Mouse (Mus musculus) ES-Bruce4 (cell line): ENCODE data around the gene Mkrn1. TPM values are rescaled to one million over a fixed set of nuclear protein-coding genes. Genes with fewer than 3 reads are reported as not detected.
"Not testable (repeated sequence)": the region's sequence is repeated elsewhere in the genome, so short reads cannot be mapped to it uniquely, and the experiment has no call there.

Experiments used
- H3K27ac ChIP-seq: 2 replicates; pipeline ENCODE4 v1.5.1; 2012; ENCODE audit warnings: low read length, inconsistent platforms; ENCODE audit not compliant: insufficient read depth
- H3K27me3 ChIP-seq: 2 replicates; pipeline ENCODE4 v1.6.1; 2012; ENCODE audit warnings: mild to moderate bottlenecking, low read length, inconsistent platforms; ENCODE audit not compliant: control insufficient read depth, poor library complexity, insufficient read depth, severe bottlenecking
- H3K36me3 ChIP-seq: 2 replicates; pipeline ENCODE4 v1.6.1; 2012; ENCODE audit warnings: inconsistent platforms, mild to moderate bottlenecking, low read length, moderate library complexity; ENCODE audit not compliant: control insufficient read depth, poor library complexity, insufficient read depth, severe bottlenecking
- H3K4me1 ChIP-seq: one replicate; pipeline ENCODE4 v1.8.1; 2011; ENCODE audit warnings: low read length; ENCODE audit not compliant: control insufficient read depth, insufficient read depth
- H3K4me3 ChIP-seq: 2 replicates; pipeline ENCODE4 v1.5.1; 2011; ENCODE audit warnings: low read depth, mild to moderate bottlenecking, low read length
- H3K9ac ChIP-seq: 2 replicates; pipeline ENCODE4 v1.6.1; 2012; ENCODE audit warnings: low read depth, mild to moderate bottlenecking, inconsistent platforms; ENCODE audit not compliant: poor library complexity, severe bottlenecking
- H3K9me3 ChIP-seq: replicated peaks from 2 replicates; pipeline ENCODE4 v1.6.1; 2012; ENCODE audit warnings: mild to moderate bottlenecking, low read length, inconsistent platforms; ENCODE audit not compliant: control insufficient read depth, poor library complexity, insufficient read depth, severe bottlenecking
- CTCF ChIP-seq: IDR thresholded peaks from one replicate; pipeline ENCODE4 v1.8.1; 2011; ENCODE audit warnings: low read depth, low read length
- EP300 ChIP-seq: IDR thresholded peaks from 2 replicates; pipeline ENCODE4 v1.6.1; 2011; ENCODE audit warnings: low read depth, low read length; ENCODE audit not compliant: insufficient read depth
- POLR2A ChIP-seq: IDR thresholded peaks from one replicate; pipeline ENCODE4 v1.8.1; 2011; ENCODE audit warnings: low read length; ENCODE audit not compliant: insufficient read depth
- polyA plus RNA-seq: library from polyadenylated mRNA; stranded (reverse); fragments of >200 nt; gene quantifications from 2 replicates; pipeline ENCODE4 v1.2.4, GENCODE M21; 2011; ENCODE audit warnings: low read depth; ENCODE audit not compliant: missing spikeins, insufficient read depth, insufficient read length

Gene Mkrn1
- polyA plus RNA-seq, 1 experiment = 361 TPM

GRCm38 (mm10) chr6:39373301-39373955 lies 46.8 kb downstream of the Mkrn1 start:
- Histone ChIP-seq H3K36me3 (peaks cover 4% of the 10 kb centered on the region; the same call in 1 of the 2 replicates), H3K4me3 (no peak overlapping the region), H3K9ac (peak overlapping the region; percentile 15; the same call in 1 of the 2 replicates), H3K9me3 (no peaks in the 10 kb centered on the region), H3K27me3 (no peaks in the 10 kb centered on the region), H3K4me1 (peaks cover 5% of the 10 kb centered on the region), H3K27ac (peak overlapping the region; percentile 49)
- TF ChIP-seq EP300 = no peak
- TF ChIP-seq POLR2A = no peak
- TF ChIP-seq CTCF = no peak

GRCm38 (mm10) chr6:39372727-39373126 lies 47.5 kb downstream of the Mkrn1 start:
- Histone ChIP-seq H3K9ac (peak overlapping the region; percentile 15; the same call in 1 of the 2 replicates), H3K4me1 (peaks cover 5% of the 10 kb centered on the region), H3K27ac (peak overlapping the region; percentile 49), H3K27me3 (no peaks in the 10 kb centered on the region), H3K4me3 (no peak overlapping the region), H3K36me3 (peaks cover 4% of the 10 kb centered on the region; the same call in 1 of the 2 replicates), H3K9me3 (no peaks in the 10 kb centered on the region)
- TF ChIP-seq EP300 (no peak), POLR2A (no peak), CTCF (no peak)

GRCm38 (mm10) chr6:39372042-39372441 lies 48.2 kb downstream of the Mkrn1 start:
- TF ChIP-seq CTCF = no peak
- no peak for TF ChIP-seq EP300
- TF ChIP-seq POLR2A = no peak
- H3K9me3 ChIP-seq = no peaks in the 10 kb centered on the region
- peaks cover 5% of the 10 kb centered on the region for H3K4me1 ChIP-seq
- H3K36me3 ChIP-seq = peaks cover 4% of the 10 kb centered on the region; the same call in 1 of the 2 replicates
- no peak overlapping the region for H3K4me3 ChIP-seq
- no peak overlapping the region for H3K27ac ChIP-seq
- H3K9ac ChIP-seq = no peak overlapping the region
- no peaks in the 10 kb centered on the region for H3K27me3 ChIP-seq

GRCm38 (mm10) chr6:39369631-39370030 lies 50.6 kb downstream of the Mkrn1 start:
- Histone ChIP-seq H3K36me3 (peaks cover 10% of the 10 kb centered on the region), H3K4me3 (no peak overlapping the region), H3K9me3 (no peaks in the 10 kb centered on the region), H3K9ac (no peak overlapping the region), H3K27ac (no peak overlapping the region), H3K27me3 (no peaks in the 10 kb centered on the region), H3K4me1 (peaks cover 5% of the 10 kb centered on the region)
- no peak for TF ChIP-seq POLR2A
- TF ChIP-seq CTCF = no peak
- no peak for TF ChIP-seq EP300

- TF ChIP-seq EP300 (no peak), CTCF (no peak), POLR2A (no peak)
- H3K36me3 ChIP-seq = peaks cover 36% of the 10 kb centered on the region
Observed at GRCm38 (mm10) chr6:39362684-39363083, 57.6 kb downstream of the Mkrn1 start.

GRCm38 (mm10) chr6:39359207-39359606 lies 61.1 kb downstream of the Mkrn1 start:
- H3K4me1 ChIP-seq, H3K4me3 ChIP-seq, H3K9ac ChIP-seq, H3K27me3 ChIP-seq, H3K9me3 ChIP-seq, H3K27ac ChIP-seq: not testable (repeated sequence)
- peaks cover 46% of the 10 kb centered on the region for H3K36me3 ChIP-seq

More at GRCm38 (mm10) chr6:39362684-39363083, 57.6 kb downstream of the Mkrn1 start:
- H3K9me3 ChIP-seq = no peaks in the 10 kb centered on the region
- no peak overlapping the region for H3K9ac ChIP-seq
- no peaks in the 10 kb centered on the region for H3K27me3 ChIP-seq
- no peak overlapping the region for H3K4me3 ChIP-seq
- H3K4me1 ChIP-seq = no peaks in the 10 kb centered on the region
- H3K27ac ChIP-seq = no peak overlapping the region
